Mouse (Mus musculus) central nervous system, embryonic 14 days (tissue): ENCODE measurements around the gene Nacc2. TPM values are rescaled to one million over a fixed set of nuclear protein-coding genes. Genes with fewer than 3 reads are reported as not detected.

Experiments used
- polyA plus RNA-seq: library from polyadenylated mRNA; depleted of rRNA; stranded (reverse); fragments of >200 nt; gene quantifications from 2 replicates; pipeline ENCODE4 v1.2.3, GENCODE M21; 2012; rRNA removed

Gene Nacc2
- polyA plus RNA-seq = 8.8 and 9.2 TPM in 2 replicates

DNA sequence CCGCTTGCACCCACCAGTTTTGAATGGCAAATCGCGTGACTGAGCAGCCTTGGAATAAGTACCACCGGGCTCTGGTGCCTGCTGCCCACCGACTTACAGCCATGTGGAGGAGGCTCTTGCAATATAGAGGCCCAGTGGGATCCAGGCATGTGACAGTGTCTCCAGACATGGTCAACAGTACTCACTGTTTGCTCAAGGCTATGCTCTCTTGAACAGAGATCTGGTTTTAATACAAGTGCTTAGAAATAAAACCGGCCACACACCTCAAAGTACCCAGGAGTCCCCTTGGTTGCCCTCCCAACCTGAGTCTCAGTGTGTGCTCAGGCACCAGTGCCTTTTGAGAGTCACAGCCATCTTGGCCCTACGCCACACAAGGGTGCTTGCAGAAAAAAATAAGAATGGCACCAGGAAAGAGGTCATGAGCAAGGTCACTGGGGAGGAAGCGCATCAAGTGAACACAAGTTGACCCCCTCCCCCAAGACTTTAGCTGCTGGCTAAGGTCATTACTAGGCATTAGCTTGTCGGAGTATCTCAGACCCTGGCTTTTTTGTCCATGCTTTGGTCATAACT lies at the start of gene Nacc2:
TSS of gene Nacc2 (minus strand) at position 142 of the 570 bp plus-strand sequence.

DNA sequence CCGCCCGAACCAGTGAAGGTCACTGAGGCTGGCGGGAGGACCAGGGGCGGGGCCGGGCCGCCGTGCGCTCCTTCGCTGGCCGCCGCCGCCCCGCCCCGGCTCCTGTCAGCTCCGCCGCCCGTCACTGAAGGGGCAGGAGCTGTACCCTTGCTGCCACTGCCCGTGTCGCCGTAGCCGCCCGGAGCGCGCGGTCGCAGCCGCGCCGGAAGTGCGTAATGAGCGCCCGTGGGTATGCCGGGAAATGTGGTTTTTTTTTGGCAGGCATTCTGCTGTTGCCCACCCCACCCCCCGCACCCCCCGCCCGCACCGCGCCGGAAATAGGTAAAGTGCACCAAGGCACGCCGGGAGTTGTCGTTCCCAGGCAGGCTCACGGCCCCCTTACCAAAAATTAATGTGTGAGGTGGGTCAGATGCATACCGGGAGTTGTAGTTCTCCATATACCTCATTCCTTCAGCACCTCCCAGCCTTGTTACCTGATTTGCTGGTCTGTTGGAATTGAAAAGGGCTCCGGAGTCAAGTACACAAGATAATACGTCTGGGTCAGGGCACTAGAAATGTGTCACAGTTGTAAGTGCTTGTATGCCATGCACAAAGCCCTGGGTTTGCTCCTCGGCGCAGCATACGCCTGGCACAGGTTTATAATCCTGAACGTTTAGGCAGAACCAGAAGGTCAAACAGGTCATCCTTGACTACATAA lies 101.3 kb downstream of the Nacc2 start, which contains the start of gene Ubac1:
TSS of gene Ubac1 (minus strand) at position 187 of the 697 bp plus-strand sequence.

Other genes starting within 250 kb of the Nacc2 start
- 47.5 and 49.6 TPM in 2 replicates for gene Camsap1, start 139.9 kb downstream of the Nacc2 start, polyA plus RNA-seq
- 91.3 and 92.9 TPM in 2 replicates for gene Ubac1, start 101.5 kb downstream of the Nacc2 start, polyA plus RNA-seq
- 1.4 and 3.3 TPM in 2 replicates for gene Lhx3, start 85.1 kb upstream of the Nacc2 start, polyA plus RNA-seq
- 17.5 and 19.1 TPM in 2 replicates for gene Qsox2, start 114.3 kb upstream of the Nacc2 start, polyA plus RNA-seq
- gene Ccdc187, start 171.3 kb upstream of the Nacc2 start, polyA plus RNA-seq = 1.4 and 1.5 TPM in 2 replicates
- 142 and 150 TPM in 2 replicates for gene Gpsm1, start 192.3 kb upstream of the Nacc2 start, polyA plus RNA-seq
- gene Dnlz, start 228.9 kb upstream of the Nacc2 start, polyA plus RNA-seq = 28.7 and 32.5 TPM in 2 replicates
- gene Card9, start 237.7 kb upstream of the Nacc2 start, polyA plus RNA-seq = 2.8 and 2.9 TPM in 2 replicates